Mouse (Mus musculus) bone marrow macrophage, adult 2 months (primary cell): ENCODE measurements around the gene Arhgef7. TPM values are rescaled to one million over a fixed set of nuclear protein-coding genes. Genes with fewer than 3 reads are reported as not detected.

Experiments used
- H3K27ac ChIP-seq: 2 replicates; pipeline ENCODE4 v1.5.1; 2012; ENCODE audit warnings: low read depth, low read length; ENCODE audit not compliant: insufficient read depth
- H3K4me1 ChIP-seq: 2 replicates; pipeline ENCODE4 v1.6.1; 2012; ENCODE audit warnings: low read length; ENCODE audit not compliant: control insufficient read depth, insufficient read depth
- H3K4me3 ChIP-seq: 2 replicates; pipeline ENCODE4 v1.5.1; 2012; ENCODE audit warnings: mild to moderate bottlenecking, low read length, moderate library complexity; ENCODE audit not compliant: insufficient read depth
- CTCF ChIP-seq: IDR thresholded peaks from 2 replicates; pipeline ENCODE4 v1.5.1; 2012; ENCODE audit warnings: low read depth, mild to moderate bottlenecking, low read length, moderate library complexity
- POLR2A ChIP-seq: IDR thresholded peaks from 2 replicates; pipeline ENCODE4 v1.6.1; 2012; ENCODE audit warnings: mild to moderate bottlenecking, low read depth, low read length, borderline replicate concordance
- polyA plus RNA-seq: library from polyadenylated mRNA; stranded (reverse); fragments of >200 nt; gene quantifications from 2 replicates; pipeline ENCODE4 v1.2.4, GENCODE M21; 2012; ENCODE audit not compliant: missing spikeins, insufficient read depth, insufficient read length

The Arhgef7 gene
- polyA plus RNA-seq, 1 experiment = 59.8 TPM

GRCm38 (mm10) chr8:11778646-11779433 is 51.3 kb downstream of the Arhgef7 start:
- Histone ChIP-seq H3K4me1 (peaks cover 80% of the 10 kb centered on the region), H3K27ac (peak overlapping the region; percentile 92), H3K4me3 (peak overlapping the region; percentile 63)
- no peak for TF ChIP-seq CTCF
- no peak for TF ChIP-seq POLR2A

GRCm38 (mm10) chr8:11779844-11780634 is 52.5 kb downstream of the Arhgef7 start:
- TF ChIP-seq CTCF (no peak), POLR2A (no peak)
- Histone ChIP-seq H3K4me1 (peaks cover 76% of the 10 kb centered on the region), H3K27ac (peak overlapping the region; percentile 92), H3K4me3 (peak overlapping the region; percentile 63)

GRCm38 (mm10) chr8:11780641-11781040 is 53.1 kb downstream of the Arhgef7 start:
- Histone ChIP-seq H3K4me3 (peak overlapping the region; percentile 63), H3K27ac (peak overlapping the region; percentile 20), H3K4me1 (peaks cover 76% of the 10 kb centered on the region)
- TF ChIP-seq CTCF (no peak), POLR2A (no peak)

- Histone ChIP-seq H3K4me1 (peaks cover 75% of the 10 kb centered on the region), H3K4me3 (peak overlapping the region; percentile 18; the same call in 1 of the 2 replicates), H3K27ac (peak overlapping the region; percentile 8)
- TF ChIP-seq CTCF (no peak), POLR2A (no peak)
Measured at GRCm38 (mm10) chr8:11782607-11783006, 55.1 kb downstream of the Arhgef7 start.

- TF ChIP-seq CTCF = no peak
- no peak for TF ChIP-seq POLR2A
- peak overlapping the region; percentile 8; the same call in 1 of the 2 replicates for H3K27ac ChIP-seq
- H3K4me3 ChIP-seq = no peak overlapping the region
- peaks cover 65% of the 10 kb centered on the region for H3K4me1 ChIP-seq
Measured at GRCm38 (mm10) chr8:11783861-11784594, 56.5 kb downstream of the Arhgef7 start.

GRCm38 (mm10) chr8:11785121-11785520 is 57.6 kb downstream of the Arhgef7 start:
- H3K4me3 ChIP-seq = no peak overlapping the region
- peaks cover 65% of the 10 kb centered on the region for H3K4me1 ChIP-seq
- TF ChIP-seq CTCF (no peak), POLR2A (no peak)
- H3K27ac ChIP-seq = no peak overlapping the region

- Histone ChIP-seq H3K4me1 (peaks cover 63% of the 10 kb centered on the region), H3K27ac (no peak overlapping the region), H3K4me3 (no peak overlapping the region)
- TF ChIP-seq CTCF (no peak), POLR2A (no peak)
Measured at GRCm38 (mm10) chr8:11785539-11786046, 58.1 kb downstream of the Arhgef7 start.

GRCm38 (mm10) chr8:11788252-11788651 is 60.7 kb downstream of the Arhgef7 start:
- no peak overlapping the region for H3K4me3 ChIP-seq
- H3K4me1 ChIP-seq = peaks cover 41% of the 10 kb centered on the region
- H3K27ac ChIP-seq = no peak overlapping the region
- no peak for TF ChIP-seq POLR2A
- TF ChIP-seq CTCF = no peak

- Histone ChIP-seq H3K4me1 (peaks cover 31% of the 10 kb centered on the region), H3K27ac (no peak overlapping the region), H3K4me3 (no peak overlapping the region)
- no peak for TF ChIP-seq POLR2A
- TF ChIP-seq CTCF = no peak
Measured at GRCm38 (mm10) chr8:11789168-11789567, 61.6 kb downstream of the Arhgef7 start.
